Comparison of ENCODE assay signal across 28 mouse cellular contexts in genomic region chr9:28420808-28421207, GRCm38 (mm10).
"Had no signal": no experiment of that assay in that cellular context is flagged by ENCODE, and none has a peak within 500 bp of the region (broad histone marks: within the 10 kb centered on the region; RNA-seq: fewer than 3 reads in every experiment).

No protein-coding gene starts in this region.

- DNase-seq: cerebellum, adult 8-10 months; cerebellum, adult 9-10 months; cerebellum, adult 9-11 months; cerebellum, postnatal 10 days; cerebellum, postnatal 14 days; cerebellum, postnatal 25 days; cerebellum, postnatal 36 days; embryo, embryonic 11 days; forebrain, postnatal 0 days; gastrocnemius, adult 2 months; gastrocnemius, postnatal 10 days; gastrocnemius, postnatal 14 days; gastrocnemius, postnatal 25 days; gastrocnemius, postnatal 36 days; heart, adult 11 months; heart, adult 18-20 months; heart, adult 2 months had no signal

- ATAC-seq: forebrain, embryonic 13.5 days; forebrain, embryonic 14.5 days; forebrain, embryonic 15.5 days; forebrain, embryonic 16.5 days; forebrain, postnatal 0 days had no signal

- H3K27me3 ChIP-seq: embryonic facial prominence, embryonic 12.5 days; embryonic facial prominence, embryonic 13.5 days; embryonic facial prominence, embryonic 15.5 days; forebrain, embryonic 12.5 days; forebrain, embryonic 13.5 days had no signal

- H3K9ac ChIP-seq: embryonic facial prominence, embryonic 12.5 days; embryonic facial prominence, embryonic 13.5 days; embryonic facial prominence, embryonic 15.5 days; forebrain, embryonic 12.5 days; forebrain, embryonic 13.5 days; forebrain, embryonic 15.5 days; forebrain, postnatal 0 days had no signal

- H3K9me3 ChIP-seq: embryonic facial prominence, embryonic 10.5 days; embryonic facial prominence, embryonic 12.5 days; embryonic facial prominence, embryonic 13.5 days; embryonic facial prominence, embryonic 15.5 days; forebrain, embryonic 10.5 days; forebrain, embryonic 12.5 days; forebrain, embryonic 13.5 days; forebrain, embryonic 15.5 days had no signal

- H3K36me3 ChIP-seq: embryonic facial prominence, embryonic 10.5 days; embryonic facial prominence, embryonic 12.5 days; embryonic facial prominence, embryonic 13.5 days; embryonic facial prominence, embryonic 15.5 days; forebrain, embryonic 10.5 days; forebrain, embryonic 12.5 days; forebrain, embryonic 15.5 days had no signal

- H3K4me3 ChIP-seq: embryonic facial prominence, embryonic 10.5 days; embryonic facial prominence, embryonic 12.5 days; embryonic facial prominence, embryonic 13.5 days; embryonic facial prominence, embryonic 15.5 days; erythroblast, embryonic 14.5 days; forebrain, embryonic 10.5 days; forebrain, embryonic 12.5 days; forebrain, embryonic 13.5 days; forebrain, embryonic 15.5 days; gastrocnemius, adult 2 months; heart, adult 2 months had no signal

- H3K4me2 ChIP-seq: embryonic facial prominence, embryonic 12.5 days; embryonic facial prominence, embryonic 13.5 days; embryonic facial prominence, embryonic 15.5 days; forebrain, embryonic 12.5 days; forebrain, embryonic 13.5 days; forebrain, embryonic 15.5 days had no signal

- H3K4me1 ChIP-seq: embryonic facial prominence, embryonic 10.5 days; embryonic facial prominence, embryonic 12.5 days; embryonic facial prominence, embryonic 13.5 days; embryonic facial prominence, embryonic 15.5 days; forebrain, embryonic 15.5 days had no signal

- H3K27ac ChIP-seq: embryonic facial prominence, embryonic 10.5 days; embryonic facial prominence, embryonic 12.5 days; embryonic facial prominence, embryonic 13.5 days; embryonic facial prominence, embryonic 15.5 days; forebrain, embryonic 10.5 days; forebrain, embryonic 12.5 days; forebrain, embryonic 13.5 days; forebrain, embryonic 15.5 days; gastrocnemius, adult 2 months; heart, adult 2 months had no signal
